Mouse (Mus musculus) ES-Bruce4 (cell line): ENCODE measurements around the gene Gm28048.

ENCODE experiments used
- CTCF ChIP-seq: IDR thresholded peaks from one replicate; pipeline ENCODE4 v1.8.1; 2011; ENCODE audit warnings: low read depth, low read length
- EP300 ChIP-seq: IDR thresholded peaks from 2 replicates; pipeline ENCODE4 v1.6.1; 2011; ENCODE audit warnings: low read depth, low read length; ENCODE audit not compliant: insufficient read depth
- POLR2A ChIP-seq: IDR thresholded peaks from one replicate; pipeline ENCODE4 v1.8.1; 2011; ENCODE audit warnings: low read length; ENCODE audit not compliant: insufficient read depth

DNA sequence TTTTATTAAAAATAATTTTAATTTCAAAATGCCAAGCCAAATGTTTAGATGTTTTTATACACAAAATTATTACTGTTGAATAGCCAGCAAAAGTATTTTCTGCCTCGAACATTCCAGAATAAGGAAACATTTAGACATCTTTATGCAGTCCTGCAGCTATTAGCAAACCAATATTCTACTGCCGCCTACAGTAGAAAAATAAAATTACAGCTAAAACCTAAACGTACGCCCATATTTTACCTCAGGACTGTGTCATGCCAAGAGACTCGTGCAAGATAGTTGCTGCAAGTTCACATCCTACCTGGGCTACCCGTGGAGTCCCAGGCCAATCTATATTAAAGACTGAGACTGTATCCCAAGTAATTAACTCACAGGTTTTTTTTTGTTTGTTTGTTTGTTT, 12.4 kb downstream of the Gm28048 start:
- TF ChIP-seq CTCF = no peak
- TF ChIP-seq EP300 = no peak
- TF ChIP-seq POLR2A = no peak
